Mouse (Mus musculus): Measurements from ENCODE around the gene Stk11. TPM values are rescaled to one million over a fixed set of nuclear protein-coding genes. Genes with fewer than 3 reads are reported as not detected.

Stk11 gene
- polyA plus RNA-seq, 2 experiments = 17.4 to 88.8 TPM

DNA sequence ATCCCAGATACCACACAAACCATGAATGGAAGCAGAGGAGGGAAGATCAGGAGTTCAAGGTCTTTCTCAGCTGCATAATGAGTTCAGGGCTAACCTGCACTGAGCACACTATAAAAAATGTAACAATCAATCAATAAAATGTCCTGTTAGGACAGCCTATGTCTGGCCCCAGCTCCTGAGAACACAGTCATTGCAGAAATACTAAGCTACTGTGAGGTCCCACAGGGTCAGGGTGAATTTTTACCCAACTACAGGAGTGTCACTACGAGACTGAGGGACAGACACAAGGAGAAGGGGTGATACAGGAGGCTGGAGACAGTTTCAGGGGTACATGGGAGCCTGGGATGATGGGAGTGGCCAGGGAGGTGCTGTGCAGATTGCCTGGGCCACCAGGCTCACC, 37.2 kb upstream of the Stk11 start:
- peaks cover 20% of the 10 kb centered on the region for H3K36me3 ChIP-seq (replicated peaks; ENCODE audit: control insufficient read depth, insufficient read depth, low read depth)
- no peak for ATAC-seq (ENCODE audit: insufficient read depth)
- H3K9me3 ChIP-seq (ENCODE audit: control insufficient read depth, low read length) = no peaks in the 10 kb centered on the region

GRCm38 (mm10) chr10:80080396-80081070, 35.1 kb upstream of the Stk11 start:
- Histone ChIP-seq H3K9ac (replicated peaks) (peak overlapping the region; percentile 70), H3K27ac (peak overlapping the region; percentile 95), H3K9me3 (ENCODE audit: control insufficient read depth, low read length) (no peaks in the 10 kb centered on the region), H3K4me2 (ENCODE audit: low read depth) (peak overlapping the region; percentile 85), H3K4me1 (replicated peaks; ENCODE audit: control insufficient read depth in 2 of 2, insufficient read depth in 2 of 2, low read length in 1 of 2) (peaks cover 17 to 25% of the 10 kb centered on the region in 2 experiments), H3K27me3 (ENCODE audit: control insufficient read depth, insufficient read depth, low read length) (no peaks in the 10 kb centered on the region), H3K4me3 (ENCODE audit: insufficient read depth in 1 of 2, low read depth in 2 of 2, low read length in 2 of 2) (peak overlapping the region; percentile 42 to 49), H3K36me3 (replicated peaks; ENCODE audit: control insufficient read depth, insufficient read depth, low read depth) (peaks cover 29% of the 10 kb centered on the region)
- TF ChIP-seq EP300 (IDR thresholded peaks at IDR 0.05; ENCODE audit: low read depth) = no peak
- TF ChIP-seq CTCF (IDR thresholded peaks at IDR 0.05; ENCODE audit: low read depth) = no peak
- WGBS (ENCODE audit: insufficient replicate concordance) = 38% methylated on average over 16 of the region's 16 CpGs
- ATAC-seq (ENCODE audit: insufficient read depth) (peak; percentile 89), DNase-seq (ENCODE audit: low read depth in 3 of 3, low spot score in 3 of 3) (peak; percentile 63 to 77 (median 71))

More for the DNA sequence above, 37.2 kb upstream of the Stk11 start:
- Histone ChIP-seq H3K4me1 (replicated peaks; ENCODE audit: control insufficient read depth in 2 of 2, insufficient read depth in 2 of 2, low read length in 1 of 2) (peaks cover 18 to 25% of the 10 kb centered on the region in 2 experiments), H3K9ac (replicated peaks) (no peak overlapping the region), H3K27me3 (ENCODE audit: control insufficient read depth, insufficient read depth, low read length) (no peaks in the 10 kb centered on the region), H3K4me2 (ENCODE audit: low read depth) (no peak overlapping the region), H3K27ac (peak overlapping the region; percentile 14), H3K4me3 (ENCODE audit: insufficient read depth in 1 of 2, low read depth in 2 of 2, low read length in 2 of 2) (no peak overlapping the region)
- DNase-seq (ENCODE audit: low read depth in 3 of 3, low spot score in 3 of 3) = no peak
- no peak for TF ChIP-seq CTCF (IDR thresholded peaks at IDR 0.05; ENCODE audit: low read depth)
- no peak for TF ChIP-seq EP300 (IDR thresholded peaks at IDR 0.05; ENCODE audit: low read depth)
- 84% methylated on average over 1 of the region's 1 CpGs for WGBS (ENCODE audit: insufficient replicate concordance)

DNA sequence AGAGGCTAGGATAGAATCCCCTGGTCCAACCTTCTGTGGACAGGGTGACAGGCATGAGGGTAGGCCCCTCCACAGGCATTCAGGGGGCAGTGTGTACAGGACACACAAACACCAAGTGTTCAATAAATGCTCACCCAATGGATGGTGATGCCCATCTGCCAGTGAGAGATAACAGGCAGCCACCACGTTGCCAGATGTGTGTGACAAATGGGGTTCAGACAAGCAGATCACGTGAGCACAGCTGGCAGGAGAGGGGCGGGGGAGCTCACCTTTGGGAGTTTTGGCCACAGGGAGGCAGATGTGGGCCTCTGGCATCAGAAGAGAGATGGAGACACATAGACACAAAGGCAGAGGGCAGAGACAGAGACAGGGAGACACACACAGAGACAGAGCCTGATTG, 34.5 kb upstream of the Stk11 start:
- Histone ChIP-seq H3K27ac (peak overlapping the region; percentile 95), H3K4me1 (replicated peaks; ENCODE audit: control insufficient read depth in 2 of 2, insufficient read depth in 2 of 2, low read length in 1 of 2) (peaks cover 16 to 25% of the 10 kb centered on the region in 2 experiments), H3K27me3 (ENCODE audit: control insufficient read depth, insufficient read depth, low read length) (no peaks in the 10 kb centered on the region), H3K36me3 (replicated peaks; ENCODE audit: control insufficient read depth, insufficient read depth, low read depth) (peaks cover 29% of the 10 kb centered on the region), H3K4me3 (ENCODE audit: insufficient read depth in 1 of 2, low read depth in 2 of 2, low read length in 2 of 2) (peak overlapping the region; percentile 42 to 49), H3K4me2 (ENCODE audit: low read depth) (peak overlapping the region; percentile 85), H3K9ac (replicated peaks) (peak overlapping the region; percentile 70), H3K9me3 (ENCODE audit: control insufficient read depth, low read length) (no peaks in the 10 kb centered on the region)
- WGBS (ENCODE audit: insufficient replicate concordance) = 6% methylated on average over 3 of the region's 3 CpGs
- peak; percentile 88 for TF ChIP-seq EP300 (IDR thresholded peaks at IDR 0.05; ENCODE audit: low read depth)
- peak; percentile 94 for TF ChIP-seq CTCF (IDR thresholded peaks at IDR 0.05; ENCODE audit: low read depth)
- peak; percentile 90 to 92 (median 90) for DNase-seq (ENCODE audit: low read depth in 3 of 3, low spot score in 3 of 3)
- ATAC-seq (ENCODE audit: insufficient read depth) = peak; percentile 95

DNA sequence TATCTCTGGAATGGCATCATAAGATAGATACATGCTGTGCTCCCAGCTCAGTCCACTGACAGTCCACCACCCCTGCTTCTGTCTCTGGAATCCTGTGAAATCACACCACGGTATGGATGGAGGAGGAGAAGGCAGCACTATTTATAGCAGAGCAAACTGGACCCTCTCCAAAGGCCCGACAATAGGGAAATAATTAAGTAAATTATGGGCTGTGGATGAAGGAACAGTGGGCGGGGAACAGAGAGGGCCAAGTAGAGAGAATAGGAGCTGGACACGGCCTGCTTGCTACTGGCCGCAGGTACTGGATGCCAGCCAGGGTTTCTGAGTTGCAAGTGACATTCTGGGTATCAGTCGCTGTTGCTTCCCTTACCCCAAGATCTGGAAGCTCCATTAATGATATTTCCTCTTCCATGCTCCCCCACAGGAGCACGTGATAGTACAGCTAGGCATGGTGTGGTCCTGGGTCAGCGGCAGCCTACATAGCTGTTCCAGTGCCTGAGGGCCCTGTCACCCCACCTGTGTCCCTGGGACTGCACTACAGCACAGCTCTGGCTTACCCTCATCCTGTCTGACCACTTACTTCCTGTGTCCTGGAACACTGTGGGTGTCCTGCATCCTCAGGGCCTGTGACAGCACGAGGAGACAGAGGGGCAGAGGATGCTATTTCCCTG, 30.7 kb upstream of the Stk11 start:
- Histone ChIP-seq H3K9ac (replicated peaks) (no peak overlapping the region), H3K4me3 (ENCODE audit: insufficient read depth in 1 of 2, low read depth in 2 of 2, low read length in 2 of 2) (no peak overlapping the region), H3K36me3 (replicated peaks; ENCODE audit: control insufficient read depth, insufficient read depth, low read depth) (peaks cover 17% of the 10 kb centered on the region), H3K4me1 (replicated peaks; ENCODE audit: control insufficient read depth in 2 of 2, insufficient read depth in 2 of 2, low read length in 1 of 2) (peaks cover 16 to 21% of the 10 kb centered on the region in 2 experiments), H3K9me3 (ENCODE audit: control insufficient read depth, low read length) (no peaks in the 10 kb centered on the region), H3K27ac (no peak overlapping the region), H3K27me3 (ENCODE audit: control insufficient read depth, insufficient read depth, low read length) (no peaks in the 10 kb centered on the region), H3K4me2 (ENCODE audit: low read depth) (no peak overlapping the region)
- ATAC-seq (ENCODE audit: insufficient read depth) (no peak), DNase-seq (ENCODE audit: low read depth in 3 of 3, low spot score in 3 of 3) (no peak)
- TF ChIP-seq CTCF (IDR thresholded peaks at IDR 0.05; ENCODE audit: low read depth) = no peak
- TF ChIP-seq EP300 (IDR thresholded peaks at IDR 0.05; ENCODE audit: low read depth) = no peak
- 82% methylated on average over 9 of the region's 9 CpGs for WGBS (ENCODE audit: insufficient replicate concordance)

- peaks cover 15% of the 10 kb centered on the region for H3K36me3 ChIP-seq (replicated peaks; ENCODE audit: control insufficient read depth, insufficient read depth, low read depth)
- DNase-seq (ENCODE audit: low read depth in 3 of 3, low spot score in 3 of 3) = no peak
- H3K4me1 ChIP-seq (replicated peaks; ENCODE audit: control insufficient read depth in 2 of 2, insufficient read depth in 2 of 2, low read length in 1 of 2) = peaks cover under 1 to 2% of the 10 kb centered on the region in 2 experiments
- H3K27me3 ChIP-seq (ENCODE audit: control insufficient read depth, insufficient read depth, low read length) = no peaks in the 10 kb centered on the region
- H3K4me2 ChIP-seq (ENCODE audit: low read depth) = no peak overlapping the region
- ATAC-seq (ENCODE audit: insufficient read depth) = no peak
- H3K4me3 ChIP-seq (ENCODE audit: insufficient read depth in 1 of 2, low read depth in 2 of 2, low read length in 2 of 2) = no peak overlapping the region
- 34% methylated on average over 3 of the region's 3 CpGs for WGBS (ENCODE audit: insufficient replicate concordance)
- TF ChIP-seq CTCF (IDR thresholded peaks at IDR 0.05; ENCODE audit: low read depth) (no peak), EP300 (IDR thresholded peaks at IDR 0.05; ENCODE audit: low read depth) (no peak)
- H3K9ac ChIP-seq (replicated peaks) = no peak overlapping the region; the same call in 1 of the 2 replicates
- H3K9me3 ChIP-seq (ENCODE audit: control insufficient read depth, low read length) = no peaks in the 10 kb centered on the region
- H3K27ac ChIP-seq = no peak overlapping the region
These were observed 28.8 kb upstream of the Stk11 start for GRCm38 (mm10) chr10:80086847-80087246.
